Mouse (Mus musculus) CD4-positive helper T cell, adult 2 months (primary cell): ENCODE results near the gene Rab3a.

Experiments used
- DNase-seq: peaks from one replicate; pipeline ENCODE4 v3.0.0-alpha.2; 2012; ENCODE audit warnings: low read depth, missing footprints, low spot score

The Rab3a gene

DNA sequence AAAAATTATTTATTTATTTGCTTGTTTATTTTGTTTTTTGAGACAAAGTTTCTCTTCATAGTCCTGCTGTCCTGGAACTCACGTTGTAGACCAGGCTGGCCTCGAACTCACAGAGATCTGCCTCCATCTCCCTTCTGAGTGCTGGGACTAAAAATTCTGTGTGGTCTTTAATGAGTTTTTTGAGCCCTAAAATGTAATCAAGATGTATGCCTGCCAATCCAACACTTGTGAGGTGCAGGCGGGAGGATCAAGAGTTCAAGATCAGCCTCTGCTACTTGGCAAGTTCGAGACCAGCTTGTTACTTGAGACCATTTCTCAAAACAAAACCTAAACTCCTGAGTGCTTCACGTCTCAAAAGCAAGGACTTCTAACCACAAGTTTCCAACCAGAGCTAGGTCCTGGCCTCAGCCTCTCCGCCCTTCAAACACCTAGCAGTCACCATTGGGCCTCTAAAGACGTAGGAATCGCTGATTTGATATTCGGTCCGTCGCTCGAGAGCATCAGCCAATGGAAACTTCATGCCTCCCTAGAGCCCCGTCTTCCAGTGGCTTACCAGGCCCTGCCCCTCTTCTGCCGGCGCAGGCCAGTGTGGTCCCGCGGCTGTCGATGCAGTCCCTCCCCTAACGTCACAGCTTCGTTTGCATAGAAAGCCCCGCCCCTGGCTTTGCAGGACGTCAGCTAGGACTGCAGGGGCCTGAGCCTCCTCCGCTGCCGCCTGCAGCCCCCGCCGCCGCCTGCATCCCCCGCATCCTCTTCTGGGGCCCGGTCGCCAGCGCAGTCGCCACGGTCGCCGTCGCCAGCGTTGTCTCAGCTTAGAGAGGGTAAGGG is at the start of gene Rab3a:
Gene Rab3a (plus strand): TSS at position 637 of the 828 bp plus-strand sequence.
- DNase-seq: peak; percentile 99

DNA sequence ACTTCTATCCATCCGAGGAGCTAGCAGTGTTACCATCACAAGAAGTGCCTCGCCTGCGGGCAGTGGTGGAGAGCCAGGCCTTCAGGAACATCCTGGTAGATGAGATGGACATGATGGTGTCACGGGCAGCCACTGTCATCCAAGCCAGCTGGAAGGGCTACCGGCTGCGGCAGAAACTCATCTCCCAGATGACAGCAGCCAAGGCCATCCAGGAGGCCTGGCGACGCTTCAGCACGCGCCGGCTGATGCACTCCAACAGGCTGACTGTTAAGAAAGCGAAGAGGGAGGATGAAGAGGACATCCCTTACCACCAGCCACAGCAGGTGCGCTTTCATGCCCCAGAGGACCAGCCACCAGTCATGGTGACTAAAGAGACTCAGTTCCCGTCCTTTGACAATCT is 46.2 kb upstream of the Rab3a start:
- no peak for DNase-seq

DNA sequence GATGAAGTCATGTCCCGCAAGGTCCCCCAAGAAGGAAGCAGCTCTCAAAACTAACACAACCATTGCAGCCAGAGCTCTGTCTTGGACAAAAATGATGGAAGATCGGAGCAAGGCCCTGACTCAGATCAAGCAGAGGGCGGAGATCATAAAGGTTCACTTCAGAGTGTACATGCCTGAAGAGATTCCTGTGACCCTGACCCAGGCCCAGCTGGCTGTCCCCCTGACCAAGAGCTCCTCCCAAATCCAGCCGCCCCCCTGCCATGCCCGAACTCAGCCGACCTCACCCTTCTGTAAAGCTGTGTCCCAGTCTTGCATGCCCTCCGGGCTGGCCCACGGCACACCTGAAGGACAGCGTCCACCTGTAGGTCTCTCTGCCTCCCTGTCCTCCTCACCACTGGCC is 44.7 kb upstream of the Rab3a start:
- DNase-seq: no peak

DNA sequence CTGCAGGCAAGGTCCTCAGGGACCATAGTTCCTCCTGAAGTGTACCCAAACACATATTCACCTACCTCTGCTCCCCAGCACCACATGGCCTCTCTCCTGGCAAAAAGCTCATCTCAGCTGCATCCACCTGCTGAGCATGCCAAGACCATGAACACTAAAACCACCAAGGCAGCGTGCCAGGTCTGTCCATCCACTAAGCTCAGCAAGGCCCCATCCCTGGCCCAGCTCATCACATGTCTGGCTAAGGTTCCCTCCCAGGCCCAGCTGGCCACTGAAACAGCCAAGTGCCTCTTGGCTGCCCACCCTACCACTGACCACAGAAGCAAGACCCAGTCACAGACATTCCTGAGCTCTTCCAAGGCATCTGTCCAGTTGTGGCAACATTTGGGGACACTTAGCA is 44.2 kb upstream of the Rab3a start:
- DNase-seq: no peak

DNA sequence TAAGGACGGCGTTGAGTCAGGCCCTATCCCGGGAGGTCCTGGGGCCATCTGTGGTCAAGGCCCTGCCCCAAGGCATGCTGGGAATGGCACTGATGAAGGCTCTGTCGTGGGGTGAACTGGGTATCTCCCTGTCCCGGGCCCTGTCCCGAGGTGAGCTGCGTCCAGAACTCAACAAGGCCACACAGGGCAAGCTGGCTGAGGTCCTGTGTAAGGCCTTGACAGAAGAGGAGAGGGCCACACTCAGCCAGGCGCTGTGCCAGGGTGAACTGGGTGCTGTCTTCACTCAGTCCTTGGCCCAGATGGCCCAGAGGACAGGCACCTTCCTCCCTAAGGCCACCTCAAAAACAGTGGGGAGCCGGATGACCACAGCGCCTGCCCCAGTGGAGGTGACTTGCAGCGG is 43.4 kb upstream of the Rab3a start:
- DNase-seq: no peak

- DNase-seq: no peak
Measured at GRCm38 (mm10) chr8:70713991-70714390, 40.5 kb upstream of the Rab3a start.

DNA sequence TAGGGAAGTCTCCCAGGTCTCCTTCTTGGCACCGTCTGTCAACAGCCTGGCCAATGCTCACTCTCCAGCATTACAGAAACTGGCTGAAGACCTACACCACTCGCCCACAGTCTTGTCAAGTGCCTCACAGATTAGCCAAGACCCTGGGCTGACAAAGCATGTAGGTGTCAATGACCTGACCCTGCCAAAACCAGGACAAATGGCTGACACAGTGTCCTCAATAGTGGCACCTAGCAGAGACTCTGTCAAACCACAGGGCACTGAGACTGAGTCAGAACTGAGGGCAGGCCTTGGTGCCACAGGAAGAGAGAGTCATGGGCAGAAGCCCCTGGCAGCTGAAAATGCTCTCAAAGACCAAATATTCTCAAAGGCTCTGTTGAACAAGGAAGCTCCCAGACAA is 39.4 kb upstream of the Rab3a start:
- no peak for DNase-seq

DNA sequence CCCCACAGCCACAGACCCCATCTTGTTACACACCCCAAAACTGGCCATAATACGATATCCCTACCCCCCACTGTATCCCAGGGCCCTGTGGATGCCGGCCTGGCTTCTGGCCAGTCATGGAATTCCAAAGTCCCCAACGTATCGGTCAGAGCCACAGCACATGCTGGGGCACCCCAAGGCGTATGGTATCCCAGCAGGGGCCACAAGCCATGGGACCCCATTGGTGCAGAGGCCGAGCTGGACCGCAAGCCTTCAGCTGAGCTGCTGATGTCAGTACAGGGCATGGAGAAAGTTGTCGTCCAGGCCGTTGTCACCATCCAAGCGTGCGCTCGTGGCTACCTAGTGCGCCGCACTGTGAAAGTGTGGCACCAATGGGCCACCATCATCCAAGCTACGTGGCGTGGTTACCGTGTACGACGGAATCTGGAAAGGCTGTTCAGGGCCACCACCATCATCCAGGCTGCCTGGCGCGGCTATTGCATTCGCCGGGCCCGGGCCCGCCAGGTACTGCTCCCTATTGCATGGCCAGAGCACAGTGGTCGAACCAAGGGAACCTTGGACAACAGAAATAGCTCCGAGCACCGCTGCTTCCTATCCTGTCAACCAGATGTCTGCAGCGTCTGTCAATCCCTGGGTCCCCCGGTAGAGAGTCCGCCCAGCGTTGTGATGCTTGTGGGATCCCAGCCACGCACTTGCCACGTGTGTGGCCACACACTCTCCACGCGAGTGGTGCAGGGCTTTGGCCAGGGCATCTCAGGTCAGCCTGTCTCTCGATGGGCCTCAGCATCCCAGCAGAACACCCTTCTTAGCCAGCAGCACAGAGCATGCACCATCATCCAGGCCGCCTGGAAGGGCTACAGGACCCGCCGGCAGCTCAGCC is 37.7 kb upstream of the Rab3a start:
- DNase-seq: no peak

DNA sequence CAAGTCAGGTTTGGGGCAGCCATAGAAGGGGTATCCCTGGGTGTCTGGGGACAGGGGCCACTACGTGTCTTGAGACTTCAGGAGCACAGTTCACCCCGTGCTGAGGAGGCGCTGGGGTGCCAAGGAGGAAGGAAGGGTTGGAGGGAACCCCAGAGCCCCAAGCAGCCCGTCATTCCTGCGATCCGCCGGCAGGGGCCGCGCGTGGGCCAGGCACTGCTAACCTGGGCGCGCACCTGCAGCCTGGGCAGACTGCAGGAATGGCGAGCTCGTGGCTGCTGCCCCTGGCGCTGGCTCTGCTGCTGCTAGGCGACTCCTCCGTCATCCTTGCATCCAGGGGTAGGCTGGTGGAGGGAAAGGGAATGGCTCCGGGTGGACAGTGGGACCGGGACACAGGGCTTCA is 36.2 kb upstream of the Rab3a start, which contains the start of gene Gm3336:
Gene Gm3336 (plus strand): TSS at position 247 of the 400 bp plus-strand sequence.
- peak; percentile 78 for DNase-seq

- DNase-seq: no peak
Measured at GRCm38 (mm10) chr8:70719796-70720270, 34.6 kb upstream of the Rab3a start.

GRCm38 (mm10) chr8:70720739-70721138 is 33.7 kb upstream of the Rab3a start:
- peak; percentile 77 for DNase-seq

DNA sequence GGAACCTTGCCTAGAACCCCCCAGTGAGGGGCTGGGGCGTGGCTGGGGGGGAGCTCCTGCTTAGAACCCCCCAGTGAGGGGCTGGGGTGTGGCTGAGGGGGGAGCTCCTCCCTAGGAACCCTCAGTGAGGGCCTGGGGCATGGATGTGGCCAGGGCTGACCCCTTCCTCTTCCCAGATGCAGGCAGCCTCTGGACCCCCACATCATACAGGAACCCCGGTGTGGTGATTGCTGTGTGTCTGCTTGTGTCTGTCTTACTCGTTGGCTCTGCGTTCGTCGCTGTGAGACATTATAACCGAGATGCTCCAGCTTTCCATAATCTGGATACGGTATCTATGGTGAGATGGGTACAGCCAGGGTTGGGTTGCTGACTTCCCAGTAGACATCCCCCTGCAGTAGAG is 32.9 kb upstream of the Rab3a start:
- no peak for DNase-seq

DNA sequence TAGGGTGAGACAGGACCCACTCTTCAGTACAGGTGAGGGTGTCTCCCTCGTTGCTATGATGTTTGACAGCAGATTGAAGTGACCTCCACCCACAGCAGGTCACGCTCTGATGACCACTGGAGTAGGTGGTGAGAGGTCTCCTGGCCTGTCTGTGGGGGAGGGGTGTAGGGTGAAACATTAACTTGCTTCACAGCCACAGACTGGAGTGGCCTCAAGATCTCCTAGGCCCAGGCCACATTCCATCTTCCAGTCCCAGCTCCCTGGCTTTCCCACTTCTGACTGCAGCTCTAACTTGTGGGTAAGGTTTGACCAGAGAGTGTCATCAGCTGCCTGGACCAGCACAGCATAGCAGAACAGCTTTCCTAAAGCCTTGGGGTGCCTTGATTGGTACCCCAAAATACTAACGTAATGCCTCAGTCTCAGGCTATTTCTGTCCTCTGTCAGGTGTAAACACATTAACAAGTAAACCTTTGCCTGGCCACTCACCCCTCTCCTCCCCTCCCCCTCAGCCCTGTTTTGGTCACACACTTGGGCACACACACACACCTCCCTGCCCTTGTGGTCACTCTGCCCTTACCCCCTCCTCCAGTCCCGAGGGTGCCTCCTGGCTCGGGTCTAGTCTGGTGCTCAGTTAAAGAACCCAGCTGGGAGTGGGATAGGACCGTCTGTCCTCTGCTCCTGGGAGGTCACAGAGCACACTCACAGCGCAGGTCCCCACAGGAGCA is 30.8 kb upstream of the Rab3a start, which contains the start of gene Pde4c:
Gene Pde4c (plus strand): TSS at position 235 of the 725 bp plus-strand sequence.
- no peak for DNase-seq

- no peak for DNase-seq
Measured at GRCm38 (mm10) chr8:70724216-70724615, 30.3 kb upstream of the Rab3a start.

DNA sequence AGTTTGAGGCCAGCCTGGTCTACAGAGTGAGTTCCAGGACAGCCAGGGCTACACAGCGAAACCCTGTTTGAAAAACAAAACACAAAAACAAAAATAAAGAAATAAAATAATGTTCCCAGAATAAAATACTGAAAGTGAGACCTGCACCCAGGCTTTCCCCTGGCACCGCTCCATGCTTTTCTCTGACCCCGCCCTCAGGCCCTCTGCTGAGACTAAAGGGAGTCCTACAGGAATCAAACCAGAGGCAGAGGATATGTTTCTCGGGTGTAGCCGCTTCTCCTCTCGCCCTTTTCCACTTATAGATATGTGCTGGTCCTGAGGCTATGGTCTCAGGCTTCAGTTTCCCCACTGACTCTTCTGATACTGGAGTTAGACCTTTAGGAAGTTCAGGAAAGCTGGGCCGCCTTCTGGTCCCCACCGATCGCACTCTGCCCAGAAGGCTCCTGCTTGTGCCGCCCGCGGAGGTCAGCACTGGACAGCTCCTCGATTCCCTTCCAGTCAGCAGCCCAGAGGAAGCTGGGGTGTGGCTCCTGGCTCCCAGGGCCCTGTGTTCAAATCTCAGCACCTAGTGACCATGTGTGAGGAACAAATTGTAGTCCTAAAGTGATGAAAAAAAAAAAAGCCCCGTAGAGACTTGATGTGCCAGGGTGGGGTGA is 28.6 kb upstream of the Rab3a start:
- DNase-seq: no peak

DNA sequence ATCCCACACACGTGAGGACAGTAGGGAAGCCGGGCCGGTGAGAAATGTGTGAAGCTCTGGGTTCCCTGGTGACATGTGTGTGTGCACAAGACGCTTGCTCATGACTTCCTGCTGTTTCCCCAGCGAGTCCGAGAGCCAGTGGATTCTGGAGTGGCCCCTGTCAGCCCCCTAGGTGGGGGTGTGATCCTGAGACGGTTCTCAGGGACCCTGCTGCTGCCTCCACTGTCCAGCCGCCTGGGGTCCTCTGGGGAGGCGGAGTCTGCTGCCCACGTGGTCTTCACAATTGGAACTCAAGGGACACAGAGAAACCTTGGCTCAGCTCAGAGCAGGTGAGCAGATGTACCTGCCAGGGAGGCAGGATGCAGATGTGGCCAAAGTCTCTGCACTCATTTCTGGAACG is 27.8 kb upstream of the Rab3a start:
- DNase-seq: no peak

GRCm38 (mm10) chr8:70729808-70730475 is 24.5 kb upstream of the Rab3a start:
- peak; percentile 55 for DNase-seq

GRCm38 (mm10) chr8:70730956-70731355 is 23.5 kb upstream of the Rab3a start:
- no peak for DNase-seq

DNA sequence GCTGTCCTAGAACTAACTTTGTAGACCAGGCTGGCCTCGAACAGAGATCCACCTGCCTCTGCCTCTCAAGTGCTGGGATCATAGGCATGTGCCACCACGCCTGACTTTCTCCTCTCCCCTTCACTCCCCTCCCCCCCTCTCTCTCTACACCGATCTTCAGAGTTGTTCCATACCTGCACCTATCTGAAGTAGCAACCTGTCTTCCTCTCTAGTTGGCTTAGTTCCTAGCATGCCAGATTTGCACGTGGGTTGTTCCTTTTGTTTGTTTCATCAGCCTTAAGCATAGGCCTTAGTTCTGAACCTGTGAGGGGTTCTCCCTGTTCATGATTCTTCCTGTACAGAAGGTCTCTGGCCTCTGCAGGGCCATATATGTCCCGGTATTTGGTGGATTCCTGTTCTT is 16.8 kb upstream of the Rab3a start:
- DNase-seq: no peak

- no peak for DNase-seq
Measured at GRCm38 (mm10) chr8:70738211-70738610, 16.3 kb upstream of the Rab3a start.

GRCm38 (mm10) chr8:70741661-70742060 is 12.8 kb upstream of the Rab3a start:
- DNase-seq: no peak
